Mouse (Mus musculus) hematopoietic stem cell, adult 5-6 weeks (primary cell): ENCODE measurements around the gene Gm3139. TPM values are rescaled to one million over a fixed set of nuclear protein-coding genes. Genes with fewer than 3 reads are reported as not detected.
"Not testable (repeated sequence)": the region's sequence is repeated elsewhere in the genome, so short reads cannot be mapped to it uniquely, and the experiment has no call there.

ENCODE experiments used
- ATAC-seq, 2 experiments: fragments of 125-278 bp in 1 of 2; replicated peaks in 1 of 2; 2 replicates each; pipeline ENCODE4 v1.8.0; 2016 to 2017; ENCODE audit warnings: inconsistent platforms in 2 of 2, mild to moderate bottlenecking in 2 of 2, moderate number of reproducible peaks in 2 of 2, low read depth in 1 of 2, moderate TSS enrichment in 1 of 2; ENCODE audit not compliant: low FRiP score in 2 of 2, poor library complexity in 2 of 2, severe bottlenecking in 2 of 2, insufficient read depth in 1 of 2, low TSS enrichment in 1 of 2
- total RNA-seq: library from RNA; stranded (forward); fragments of 172-1452, 232-1000 nt; gene quantifications from 2 replicates; pipeline ENCODE4 v1.2.3, GENCODE M21; 2017

Gene Gm3139
- total RNA-seq, result not detected in 2 replicates

DNA sequence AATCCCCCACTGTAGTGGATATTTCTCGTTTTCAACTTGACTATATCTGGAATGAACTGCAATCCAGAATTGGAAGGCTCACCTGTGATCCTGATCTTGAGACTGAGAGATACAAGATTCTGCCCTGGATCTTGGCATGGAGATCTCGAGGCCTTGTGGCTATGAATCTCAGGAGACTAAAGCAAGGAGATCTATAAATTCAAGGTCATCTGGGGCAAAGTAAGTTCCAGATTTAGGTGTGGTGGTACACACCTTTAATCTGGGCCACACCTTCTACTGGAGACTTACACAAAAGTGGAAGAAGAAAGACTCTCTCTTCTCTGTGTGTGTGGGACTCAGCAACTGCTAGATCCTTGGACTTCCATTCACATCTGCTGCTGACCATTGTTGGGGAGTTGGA lies at the start of gene Gm3139:
Gm3139 (plus strand) TSS at position 301 of the 400 bp plus-strand sequence.
- not testable (repeated sequence) for ATAC-seq

Other genes with a start within 250 kb of the Gm3139 start
- not detected in 2 replicates for gene A430089I19Rik, start 219.5 kb upstream of the Gm3139 start, total RNA-seq
- not detected in 2 replicates for gene Gm6502, start 211.9 kb upstream of the Gm3139 start, total RNA-seq
- not detected in 2 replicates for gene AA792892, start 186.5 kb upstream of the Gm3139 start, total RNA-seq
- not detected in 2 replicates for gene Gm7682, start 80.5 kb upstream of the Gm3139 start, total RNA-seq
- not detected in 2 replicates for gene Gm3147, start 90.1 kb downstream of the Gm3139 start, total RNA-seq
- not detected in 2 replicates for gene Gm6509, start 97.7 kb downstream of the Gm3139 start, total RNA-seq
- not detected in 2 replicates for gene Gm6205, start 122.1 kb downstream of the Gm3139 start, total RNA-seq